Mouse (Mus musculus): ENCODE results near the gene Stk40. TPM values are rescaled to one million over a fixed set of nuclear protein-coding genes. Genes with fewer than 3 reads are reported as not detected.

The Stk40 gene
- total and polyA plus RNA-seq, 3 experiments: 20.5 to 68.2 (median 41.2) TPM

- Histone ChIP-seq H3K4me3 (ENCODE audit: low read depth, low read length) (no peak overlapping the region), H3K4me1 (ENCODE audit: insufficient read depth, low read depth, low read length) (peaks cover 12% of the 10 kb centered on the region), H3K9me3 (replicated peaks) (no peaks in the 10 kb centered on the region), H3K36me3 (replicated peaks) (no peaks in the 10 kb centered on the region), H3K27me3 (ENCODE audit: insufficient read depth, low read length) (peaks cover 56% of the 10 kb centered on the region)
- no peak for ATAC-seq (ENCODE audit: extremely low read depth, insufficient number of reproducible peaks, low FRiP score, poor library complexity, severe bottlenecking)
- TF ChIP-seq GATA2 (IDR thresholded peaks at IDR 0.05; ENCODE audit: borderline replicate concordance, low read depth, low read length) (no peak), GATA1 (IDR thresholded peaks at IDR 0.05; ENCODE audit: borderline replicate concordance, low read length) (no peak), POLR2AphosphoS5 (IDR thresholded peaks at IDR 0.05; ENCODE audit: insufficient replicate concordance, low read depth, low read length) (no peak), TAL1 (conservative IDR thresholded peaks at IDR 0.05; ENCODE audit: low read depth, low read length) (no peak), CTCF (IDR thresholded peaks at IDR 0.05; ENCODE audit: low read depth, low read length) (no peak)
- DNase-seq (ENCODE audit: low spot score): no peak
Measured at GRCm38 (mm10) chr4:126149798-126150197, 46.0 kb downstream of the Stk40 start.

GRCm38 (mm10) chr4:126150297-126150948 is 46.7 kb downstream of the Stk40 start:
- ATAC-seq (ENCODE audit: extremely low read depth, insufficient number of reproducible peaks, low FRiP score, poor library complexity, severe bottlenecking): no peak
- no peaks in the 10 kb centered on the region for H3K9me3 ChIP-seq (replicated peaks)
- no peak for DNase-seq (ENCODE audit: low spot score)
- TF ChIP-seq TAL1 (conservative IDR thresholded peaks at IDR 0.05; ENCODE audit: low read depth, low read length) (no peak), POLR2AphosphoS5 (IDR thresholded peaks at IDR 0.05; ENCODE audit: insufficient replicate concordance, low read depth, low read length) (no peak), GATA1 (IDR thresholded peaks at IDR 0.05; ENCODE audit: borderline replicate concordance, low read length) (no peak), GATA2 (IDR thresholded peaks at IDR 0.05; ENCODE audit: borderline replicate concordance, low read depth, low read length) (no peak), CTCF (IDR thresholded peaks at IDR 0.05; ENCODE audit: low read depth, low read length) (no peak)
- no peak overlapping the region for H3K4me3 ChIP-seq (ENCODE audit: low read depth, low read length)
- peaks cover 56% of the 10 kb centered on the region for H3K27me3 ChIP-seq (ENCODE audit: insufficient read depth, low read length)
- H3K4me1 ChIP-seq (ENCODE audit: insufficient read depth, low read depth, low read length): peaks cover 18% of the 10 kb centered on the region
- H3K36me3 ChIP-seq (replicated peaks): no peaks in the 10 kb centered on the region

GRCm38 (mm10) chr4:126150949-126151320 is 47.2 kb downstream of the Stk40 start:
- ATAC-seq (ENCODE audit: extremely low read depth, insufficient number of reproducible peaks, low FRiP score, poor library complexity, severe bottlenecking) (no peak), DNase-seq (ENCODE audit: low spot score) (no peak)
- peaks cover 23% of the 10 kb centered on the region for H3K4me1 ChIP-seq (ENCODE audit: insufficient read depth, low read depth, low read length)
- no peaks in the 10 kb centered on the region for H3K9me3 ChIP-seq (replicated peaks)
- TF ChIP-seq GATA2 (IDR thresholded peaks at IDR 0.05; ENCODE audit: borderline replicate concordance, low read depth, low read length) (no peak), TAL1 (conservative IDR thresholded peaks at IDR 0.05; ENCODE audit: low read depth, low read length) (no peak)
- no peak overlapping the region for H3K4me3 ChIP-seq (ENCODE audit: low read depth, low read length)
- H3K36me3 ChIP-seq (replicated peaks): no peaks in the 10 kb centered on the region
- peaks cover 51% of the 10 kb centered on the region for H3K27me3 ChIP-seq (ENCODE audit: insufficient read depth, low read length)

GRCm38 (mm10) chr4:126151701-126152440 is 48.1 kb downstream of the Stk40 start:
- H3K4me1 ChIP-seq (ENCODE audit: insufficient read depth, low read depth, low read length): peaks cover 24% of the 10 kb centered on the region
- no peak for TF ChIP-seq TAL1 (conservative IDR thresholded peaks at IDR 0.05; ENCODE audit: low read depth, low read length)
- TF ChIP-seq CTCF (IDR thresholded peaks at IDR 0.05; ENCODE audit: low read depth, low read length): no peak
- DNase-seq (ENCODE audit: low spot score) (no peak), ATAC-seq (ENCODE audit: extremely low read depth, insufficient number of reproducible peaks, low FRiP score, poor library complexity, severe bottlenecking) (no peak)
- peaks cover 46% of the 10 kb centered on the region for H3K27me3 ChIP-seq (ENCODE audit: insufficient read depth, low read length)
- no peaks in the 10 kb centered on the region for H3K9me3 ChIP-seq (replicated peaks)
- no peak overlapping the region for H3K4me3 ChIP-seq (ENCODE audit: low read depth, low read length)
- H3K36me3 ChIP-seq (replicated peaks): no peaks in the 10 kb centered on the region

- DNase-seq (ENCODE audit: low spot score) (no peak), ATAC-seq (ENCODE audit: extremely low read depth, insufficient number of reproducible peaks, low FRiP score, poor library complexity, severe bottlenecking) (no peak)
- H3K4me1 ChIP-seq (ENCODE audit: insufficient read depth, low read depth, low read length): peaks cover 24% of the 10 kb centered on the region
- no peak overlapping the region for H3K4me3 ChIP-seq (ENCODE audit: low read depth, low read length)
- TF ChIP-seq POLR2AphosphoS5 (IDR thresholded peaks at IDR 0.05; ENCODE audit: insufficient replicate concordance, low read depth, low read length) (no peak), TAL1 (conservative IDR thresholded peaks at IDR 0.05; ENCODE audit: low read depth, low read length) (no peak), CTCF (IDR thresholded peaks at IDR 0.05; ENCODE audit: low read depth, low read length) (no peak), GATA2 (IDR thresholded peaks at IDR 0.05; ENCODE audit: borderline replicate concordance, low read depth, low read length) (no peak), GATA1 (IDR thresholded peaks at IDR 0.05; ENCODE audit: borderline replicate concordance, low read length) (no peak)
- H3K36me3 ChIP-seq (replicated peaks): no peaks in the 10 kb centered on the region
- no peaks in the 10 kb centered on the region for H3K9me3 ChIP-seq (replicated peaks)
- peaks cover 38% of the 10 kb centered on the region for H3K27me3 ChIP-seq (ENCODE audit: insufficient read depth, low read length)
Measured at GRCm38 (mm10) chr4:126152864-126153263, 49.1 kb downstream of the Stk40 start.

- Histone ChIP-seq H3K27me3 (ENCODE audit: insufficient read depth, low read length) (peaks cover 25% of the 10 kb centered on the region), H3K4me3 (ENCODE audit: low read depth, low read length) (no peak overlapping the region), H3K9me3 (replicated peaks) (no peaks in the 10 kb centered on the region), H3K36me3 (replicated peaks) (no peaks in the 10 kb centered on the region), H3K4me1 (ENCODE audit: insufficient read depth, low read depth, low read length) (peaks cover 15% of the 10 kb centered on the region; the same call in 1 of the 2 replicates)
- ATAC-seq (ENCODE audit: extremely low read depth, insufficient number of reproducible peaks, low FRiP score, poor library complexity, severe bottlenecking): no peak
- DNase-seq (ENCODE audit: low spot score): no peak
- TF ChIP-seq GATA1 (IDR thresholded peaks at IDR 0.05; ENCODE audit: borderline replicate concordance, low read length) (no peak), POLR2AphosphoS5 (IDR thresholded peaks at IDR 0.05; ENCODE audit: insufficient replicate concordance, low read depth, low read length) (no peak), GATA2 (IDR thresholded peaks at IDR 0.05; ENCODE audit: borderline replicate concordance, low read depth, low read length) (no peak), TAL1 (conservative IDR thresholded peaks at IDR 0.05; ENCODE audit: low read depth, low read length) (no peak), CTCF (IDR thresholded peaks at IDR 0.05; ENCODE audit: low read depth, low read length) (no peak)
Measured at GRCm38 (mm10) chr4:126155183-126155582, 51.4 kb downstream of the Stk40 start.

Measured in G1E (cell line).